Mouse (Mus musculus) liver, embryonic 14.5 days (tissue): ENCODE measurements around the gene Fam196b.

Source experiments
- CTCF ChIP-seq: IDR thresholded peaks from 2 replicates; pipeline ENCODE4 v1.5.1; 2016; ENCODE audit warnings: antibody characterized with exemption, low read depth, control low read depth
- EP300 ChIP-seq: IDR thresholded peaks from 2 replicates; pipeline ENCODE4 v1.6.1; 2016; ENCODE audit warnings: antibody characterized with exemption, low read depth

GRCm38 (mm10) chr11:34406309-34406708 is 91.7 kb downstream of the Fam196b start:
- no peak for TF ChIP-seq CTCF
- no peak for TF ChIP-seq EP300
